Mouse (Mus musculus) hindbrain, postnatal 0 days (tissue): Measurements from ENCODE around the gene Mks1. TPM values are rescaled to one million over a fixed set of nuclear protein-coding genes. Genes with fewer than 3 reads are reported as not detected.

Experiments
- ATAC-seq: fragments of 200-750 bp; cut with Nextera tagmentation; 2 replicates; pipeline ENCODE4 v1.8.0; 2017; ENCODE audit warnings: mild to moderate bottlenecking, moderate TSS enrichment, moderate library complexity
- DNase-seq: peaks from one replicate; pipeline ENCODE4 v3.0.0-alpha.2; 2015; ENCODE audit warnings: low spot score
- H3K27ac ChIP-seq: fragments of 300-500 bp; sonication (generic); 2 replicates; pipeline ENCODE4 v1.5.1; 2014; ENCODE audit warnings: mild to moderate bottlenecking
- H3K27me3 ChIP-seq: fragments of 300-500 bp; sonication (generic); 2 replicates; pipeline ENCODE4 v1.6.1; 2014; ENCODE audit warnings: low read length, mixed read lengths; ENCODE audit not compliant: insufficient read depth
- H3K36me3 ChIP-seq: fragments of 300-500 bp; sonication (generic); 2 replicates; pipeline ENCODE4 v1.6.1; 2014; ENCODE audit warnings: low read length, mixed read lengths; ENCODE audit not compliant: insufficient read depth
- H3K4me1 ChIP-seq: fragments of 300-500 bp; sonication (generic); 2 replicates; pipeline ENCODE4 v1.6.1; 2014; ENCODE audit warnings: antibody characterized with exemption, low read length, mixed read lengths; ENCODE audit not compliant: insufficient read depth
- H3K4me2 ChIP-seq: fragments of 300-500 bp; sonication (generic); 2 replicates; pipeline ENCODE4 v1.6.1; 2014; ENCODE audit warnings: low read depth, mild to moderate bottlenecking, low read length, moderate library complexity, mixed read lengths
- H3K4me3 ChIP-seq: fragments of 300-500 bp; sonication (generic); 2 replicates; pipeline ENCODE4 v1.5.1; 2014; ENCODE audit warnings: low read length
- H3K9ac ChIP-seq: fragments of 300-500 bp; sonication (generic); replicated peaks from 2 replicates; pipeline ENCODE4 v1.6.1; 2014; ENCODE audit warnings: mild to moderate bottlenecking, low read length, moderate library complexity, mixed read lengths
- H3K9me3 ChIP-seq: fragments of 300-500 bp; sonication (generic); 2 replicates; pipeline ENCODE4 v1.6.1; 2016; ENCODE audit warnings: low read length, mixed read lengths
- CTCF ChIP-seq: IDR thresholded peaks from 2 replicates; pipeline ENCODE4 v1.5.1; 2016; ENCODE audit warnings: antibody characterized with exemption, control low read depth, low read depth
- WGBS: fragments of 180-500 bp; shearing (Covaris S2); extraction: QIAGEN DNeasy Blood & Tissue Kit; methylation state at CpG from one replicate; pipeline ENCODE4 v1.1.7; 2014; 5-methylcytosine and 5-hydroxymethylcytosine counted together
- polyA plus RNA-seq: library from polyadenylated mRNA; unstranded; fragments of >200 nt; fragmentation: Nextera tagmentation; extraction: Ambion mirVana; gene quantifications from 2 replicates; pipeline ENCODE4 v1.2.1, GENCODE M21; 2015
- total RNA-seq: library from RNA; depleted of rRNA; stranded (reverse); fragments of >200 nt; gene quantifications from 2 replicates; pipeline ENCODE4 v1.2.3, GENCODE M21; 2014

The Mks1 gene
- total and polyA plus RNA-seq, 2 experiments from 2014 or later: 8.0 to 17.4 TPM

DNA sequence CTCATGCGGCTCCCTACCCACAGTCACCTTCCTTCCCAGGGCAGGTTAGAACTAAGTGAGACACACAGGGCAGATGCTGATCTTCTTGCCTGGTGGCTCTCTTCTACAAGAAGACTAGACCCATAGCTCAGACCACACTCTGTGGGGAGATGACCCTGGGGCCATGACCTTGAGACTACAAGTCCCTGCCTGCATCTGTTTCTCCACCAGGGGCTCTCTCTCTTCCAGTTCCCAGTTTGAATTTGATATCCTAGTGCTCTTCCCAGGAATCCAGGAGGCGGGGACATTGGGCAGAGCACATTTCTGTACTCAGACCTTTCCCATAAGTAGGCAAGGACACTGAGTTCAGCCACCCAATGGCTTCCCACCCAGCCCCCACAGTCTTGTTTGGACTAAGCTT lies 17.1 kb downstream of the Mks1 start:
- WGBS: 79% methylated on average over 2 of the region's 2 CpGs
- no peak overlapping the region for H3K27ac ChIP-seq
- no peaks in the 10 kb centered on the region for H3K4me1 ChIP-seq
- H3K36me3 ChIP-seq: no peaks in the 10 kb centered on the region
- ATAC-seq: no peak
- no peaks in the 10 kb centered on the region for H3K9me3 ChIP-seq
- H3K4me2 ChIP-seq: no peak overlapping the region
- H3K4me3 ChIP-seq: no peak overlapping the region
- no peak overlapping the region for H3K9ac ChIP-seq
- H3K27me3 ChIP-seq: no peaks in the 10 kb centered on the region
- TF ChIP-seq CTCF: no peak
- DNase-seq: no peak

GRCm38 (mm10) chr11:87871766-87872165 lies 18.8 kb downstream of the Mks1 start:
- H3K36me3 ChIP-seq: no peaks in the 10 kb centered on the region
- H3K27ac ChIP-seq: no peak overlapping the region
- H3K4me3 ChIP-seq: no peak overlapping the region
- no peaks in the 10 kb centered on the region for H3K9me3 ChIP-seq
- H3K4me1 ChIP-seq: no peaks in the 10 kb centered on the region
- no peaks in the 10 kb centered on the region for H3K27me3 ChIP-seq
- DNase-seq: peak; percentile 51
- no peak overlapping the region for H3K9ac ChIP-seq
- ATAC-seq: 0 out of 2 replicates have a peak, but pooled peaks have one; percentile 70
- TF ChIP-seq CTCF: no peak
- peak overlapping the region; percentile 28; the same call in 1 of the 2 replicates for H3K4me2 ChIP-seq
- WGBS: 28% methylated on average over 8 of the region's 8 CpGs

DNA sequence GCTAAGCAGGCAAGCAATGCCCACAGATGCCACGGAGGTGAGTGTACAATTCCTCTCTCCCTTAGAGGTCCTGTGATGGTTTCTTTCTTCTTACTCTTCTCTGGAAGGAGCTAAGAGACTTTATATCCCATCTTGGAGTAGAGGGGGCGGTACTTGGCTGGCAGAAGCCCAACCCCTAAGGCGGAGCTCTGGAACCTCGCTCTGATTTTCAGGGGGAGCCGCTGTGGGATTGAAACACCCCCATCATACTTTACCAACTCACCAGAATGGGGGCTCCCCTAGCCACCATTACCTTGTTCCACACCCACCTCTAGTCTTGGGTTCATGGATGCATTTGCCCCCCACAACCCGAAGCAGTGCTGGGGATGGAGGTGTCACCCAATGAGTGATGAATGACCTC lies 22.4 kb downstream of the Mks1 start, which contains the start of gene Epx:
TSS of gene Epx (minus strand) at position 101 of the 400 bp plus-strand sequence.
- Histone ChIP-seq H3K36me3 (no peaks in the 10 kb centered on the region), H3K4me3 (no peak within 1 kb of the TSS), H3K27me3 (no peaks in the 10 kb centered on the region), H3K9ac (no peak within 1 kb of the TSS), H3K4me1 (no peaks in the 10 kb centered on the region), H3K9me3 (no peaks in the 10 kb centered on the region), H3K27ac (no peak within 1 kb of the TSS), H3K4me2 (no peak within 1 kb of the TSS)
- DNase-seq (no peak), ATAC-seq (no peak)
- 76% methylated on average over 6 of the region's 6 CpGs for WGBS
- TF ChIP-seq CTCF: no peak

DNA sequence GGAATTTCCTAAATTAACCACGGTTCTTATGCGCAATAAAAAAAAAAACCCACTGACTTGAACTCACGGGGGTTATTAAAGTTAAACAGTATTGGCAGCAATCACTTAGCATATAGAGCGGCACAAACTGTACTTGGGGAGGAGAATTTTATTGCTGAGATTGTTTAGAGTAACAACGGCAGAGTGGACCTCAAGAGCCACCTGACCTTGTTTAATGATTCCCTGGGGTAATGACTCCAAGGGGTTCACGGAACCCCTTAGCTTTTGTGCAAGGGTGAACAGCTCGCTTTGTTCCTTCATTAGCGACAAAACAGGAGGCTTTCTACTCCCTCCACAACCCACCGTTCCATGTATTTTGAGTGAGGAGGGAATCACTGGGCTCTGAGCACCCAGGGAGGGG lies 26.8 kb downstream of the Mks1 start:
- H3K27ac ChIP-seq: no peak overlapping the region
- H3K4me1 ChIP-seq: no peaks in the 10 kb centered on the region
- H3K9ac ChIP-seq: no peak overlapping the region
- no peaks in the 10 kb centered on the region for H3K9me3 ChIP-seq
- no peaks in the 10 kb centered on the region for H3K36me3 ChIP-seq
- no peak for TF ChIP-seq CTCF
- H3K4me2 ChIP-seq: no peak overlapping the region
- H3K4me3 ChIP-seq: no peak overlapping the region
- ATAC-seq (no peak), DNase-seq (no peak)
- H3K27me3 ChIP-seq: no peaks in the 10 kb centered on the region
- 67% methylated on average over 9 of the region's 9 CpGs for WGBS

DNA sequence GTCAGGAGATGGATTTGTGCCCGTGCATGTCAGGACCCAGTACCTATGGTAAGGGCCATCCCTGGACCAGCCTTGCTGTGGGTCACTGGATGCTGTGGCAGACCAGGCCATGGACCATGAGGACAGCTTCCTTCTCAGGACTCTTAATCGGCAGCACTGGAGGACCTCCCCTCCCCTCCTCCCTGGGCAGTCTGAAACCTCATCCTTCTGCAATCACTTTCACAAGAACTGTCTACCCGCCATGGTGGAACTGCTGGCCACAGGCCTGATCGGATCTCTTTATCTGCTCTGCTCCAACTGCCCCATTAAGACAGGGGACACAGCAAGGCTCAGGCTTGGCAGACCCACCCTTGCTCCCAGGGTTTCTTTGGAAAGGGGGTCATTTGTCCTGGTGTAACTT lies 28.7 kb downstream of the Mks1 start:
- no peaks in the 10 kb centered on the region for H3K36me3 ChIP-seq
- no peak for ATAC-seq
- H3K27me3 ChIP-seq: no peaks in the 10 kb centered on the region
- TF ChIP-seq CTCF: no peak
- no peaks in the 10 kb centered on the region for H3K9me3 ChIP-seq
- no peak overlapping the region for H3K9ac ChIP-seq
- H3K27ac ChIP-seq: no peak overlapping the region
- 82% methylated on average over 4 of the region's 4 CpGs for WGBS
- H3K4me3 ChIP-seq: no peak overlapping the region
- no peak for DNase-seq
- H3K4me1 ChIP-seq: no peaks in the 10 kb centered on the region
- no peak overlapping the region for H3K4me2 ChIP-seq

DNA sequence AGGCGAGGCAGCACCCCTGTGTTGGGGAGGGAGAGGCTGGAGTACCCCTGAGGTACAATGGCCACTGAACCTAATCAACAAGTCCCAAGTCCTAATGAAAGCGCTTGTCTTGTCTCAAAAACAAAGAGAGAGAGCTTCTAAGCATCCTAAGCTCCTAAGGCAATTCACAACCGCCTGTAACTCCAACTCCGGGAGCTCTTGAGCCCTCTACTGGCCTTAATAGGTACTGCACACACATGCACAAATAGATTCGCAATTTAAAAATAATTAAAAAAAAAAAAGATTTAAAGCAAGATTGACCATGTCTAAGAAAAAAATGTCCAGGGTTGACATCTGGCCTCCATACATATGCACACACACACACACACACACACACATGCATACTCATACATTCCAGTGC lies 30.5 kb downstream of the Mks1 start:
- Histone ChIP-seq H3K36me3 (no peaks in the 10 kb centered on the region), H3K9me3 (no peaks in the 10 kb centered on the region), H3K4me3 (no peak overlapping the region), H3K9ac (no peak overlapping the region), H3K4me1 (no peaks in the 10 kb centered on the region), H3K4me2 (no peak overlapping the region), H3K27ac (no peak overlapping the region), H3K27me3 (no peaks in the 10 kb centered on the region)
- DNase-seq (peak; percentile 54), ATAC-seq (no peak)
- TF ChIP-seq CTCF: peak; percentile 74
- 52% methylated on average over 5 of the region's 5 CpGs for WGBS

DNA sequence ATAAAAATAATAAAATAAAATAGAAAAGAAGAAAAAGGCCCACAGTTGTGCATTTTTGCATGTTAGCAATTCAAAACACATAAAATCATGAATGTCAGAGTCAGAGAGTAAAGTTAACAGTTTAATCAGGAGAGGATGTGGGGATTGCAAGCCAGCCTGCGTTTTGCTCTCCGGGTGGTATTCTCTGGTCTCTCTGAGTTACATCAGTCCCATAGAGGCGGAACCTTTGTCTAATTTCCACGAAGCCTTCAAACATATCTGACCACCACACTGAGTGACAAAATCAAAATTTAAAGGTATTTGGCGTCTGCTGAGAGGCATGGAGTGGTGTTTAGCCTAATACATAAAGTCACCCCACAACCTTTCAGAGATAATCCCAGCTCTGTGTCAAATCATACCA lies 31.8 kb downstream of the Mks1 start:
- ATAC-seq: no peak
- H3K9me3 ChIP-seq: no peaks in the 10 kb centered on the region
- H3K4me2 ChIP-seq: no peak overlapping the region
- no peaks in the 10 kb centered on the region for H3K27me3 ChIP-seq
- 81% methylated on average over 5 of the region's 5 CpGs for WGBS
- H3K9ac ChIP-seq: no peak overlapping the region
- no peak for TF ChIP-seq CTCF
- no peaks in the 10 kb centered on the region for H3K4me1 ChIP-seq
- H3K4me3 ChIP-seq: no peak overlapping the region
- no peak for DNase-seq
- no peaks in the 10 kb centered on the region for H3K36me3 ChIP-seq
- H3K27ac ChIP-seq: no peak overlapping the region
